Mouse (Mus musculus): ENCODE results near the gene Chd2. TPM values are rescaled to one million over a fixed set of nuclear protein-coding genes. Genes with fewer than 3 reads are reported as not detected.
"Not testable (repeated sequence)": the region's sequence is repeated elsewhere in the genome, so short reads cannot be mapped to it uniquely, and the experiment has no call there.

The Chd2 gene
- total RNA-seq, 1 experiment = 46.6 TPM

- Histone ChIP-seq H3K9ac (ENCODE audit: insufficient read depth, low read depth, low read length, poor library complexity, severe bottlenecking) (no peak overlapping the region), H3K27ac (ENCODE audit: insufficient read depth, low read depth, low read length, poor library complexity, severe bottlenecking) (no peak overlapping the region), H3K36me3 (ENCODE audit: control insufficient read depth, insufficient read depth, low read length, poor library complexity, severe bottlenecking) (no peaks in the 10 kb centered on the region), H3K4me1 (ENCODE audit: control insufficient read depth in 2 of 2, insufficient read depth in 2 of 2, low read length in 2 of 2, poor library complexity in 1 of 2) (peaks cover 2 to 3% of the 10 kb centered on the region in 2 experiments; a peak in 2 of 4 replicates), H3K4me3 (ENCODE audit: insufficient read depth in 1 of 2, low read depth in 1 of 2, low read length in 2 of 2, poor library complexity in 1 of 2, severe bottlenecking in 1 of 2) (no peak overlapping the region), H3K9me3 (ENCODE audit: control insufficient read depth, insufficient read depth, low read depth, low read length) (no peaks in the 10 kb centered on the region)
- TF ChIP-seq CHD2 (IDR thresholded peaks at IDR 0.05; ENCODE audit: low read depth, low read length) (no peak), MAFK (IDR thresholded peaks at IDR 0.05; ENCODE audit: insufficient read depth, low read depth, low read length) (no peak), ZC3H11A (IDR thresholded peaks at IDR 0.05; ENCODE audit: borderline replicate concordance, low read depth, low read length) (no peak), ZNF384 (IDR thresholded peaks at IDR 0.05; ENCODE audit: low read depth, low read length) (no peak), HCFC1 (IDR thresholded peaks at IDR 0.05; ENCODE audit: borderline replicate concordance, insufficient read depth, low read length) (no peak)
- in situ Hi-C loops (cut with MboI; ENCODE audit: low sequenced_read_pairs in 2 of 2, unreplicated experiment in 2 of 2) = no loop called here
- no peak for DNase-seq (ENCODE audit: low read depth, low spot score)
Measured at GRCm38 (mm10) chr7:73576101-73576936, 34.7 kb upstream of the Chd2 start.

GRCm38 (mm10) chr7:73575257-73575656 is 33.6 kb upstream of the Chd2 start:
- no peaks in the 10 kb centered on the region for H3K36me3 ChIP-seq (ENCODE audit: control insufficient read depth, insufficient read depth, low read length, poor library complexity, severe bottlenecking)
- in situ Hi-C loops (cut with MboI; ENCODE audit: low sequenced_read_pairs in 2 of 2, unreplicated experiment in 2 of 2) = no loop called here
- DNase-seq (ENCODE audit: low read depth, low spot score) = no peak
- H3K4me1 ChIP-seq (ENCODE audit: control insufficient read depth in 2 of 2, insufficient read depth in 2 of 2, low read length in 2 of 2, poor library complexity in 1 of 2) = peaks cover 2 to 3% of the 10 kb centered on the region in 2 experiments; a peak in 2 of 4 replicates
- no peak overlapping the region for H3K9ac ChIP-seq (ENCODE audit: insufficient read depth, low read depth, low read length, poor library complexity, severe bottlenecking)
- TF ChIP-seq CHD2 (IDR thresholded peaks at IDR 0.05; ENCODE audit: low read depth, low read length) (no peak), ZC3H11A (IDR thresholded peaks at IDR 0.05; ENCODE audit: borderline replicate concordance, low read depth, low read length) (no peak), HCFC1 (IDR thresholded peaks at IDR 0.05; ENCODE audit: borderline replicate concordance, insufficient read depth, low read length) (no peak), ZNF384 (IDR thresholded peaks at IDR 0.05; ENCODE audit: low read depth, low read length) (no peak)
- H3K9me3 ChIP-seq (ENCODE audit: control insufficient read depth, insufficient read depth, low read depth, low read length) = no peaks in the 10 kb centered on the region
- H3K4me3 ChIP-seq (ENCODE audit: insufficient read depth in 1 of 2, low read depth in 1 of 2, low read length in 2 of 2, poor library complexity in 1 of 2, severe bottlenecking in 1 of 2) = peak overlapping the region in 1 of 2 experiments; percentile 37; a peak in 1 of 4 replicates
- H3K27ac ChIP-seq (ENCODE audit: insufficient read depth, low read depth, low read length, poor library complexity, severe bottlenecking) = no peak overlapping the region

- DNase-seq (ENCODE audit: low read depth, low spot score); H3K9ac ChIP-seq (ENCODE audit: insufficient read depth, low read depth, low read length, poor library complexity, severe bottlenecking); H3K4me1 ChIP-seq (ENCODE audit: control insufficient read depth in 2 of 2, insufficient read depth in 2 of 2, low read length in 2 of 2, poor library complexity in 1 of 2); H3K36me3 ChIP-seq (ENCODE audit: control insufficient read depth, insufficient read depth, low read length, poor library complexity, severe bottlenecking); H3K9me3 ChIP-seq (ENCODE audit: control insufficient read depth, insufficient read depth, low read depth, low read length); in situ Hi-C loops (cut with MboI; ENCODE audit: low sequenced_read_pairs in 2 of 2, unreplicated experiment in 2 of 2); H3K27ac ChIP-seq (ENCODE audit: insufficient read depth, low read depth, low read length, poor library complexity, severe bottlenecking): not testable (repeated sequence)
- peak; percentile 62; the same call in 1 of the 2 replicates for TF ChIP-seq HCFC1 (IDR thresholded peaks at IDR 0.05; ENCODE audit: borderline replicate concordance, insufficient read depth, low read length)
- H3K4me3 ChIP-seq (ENCODE audit: insufficient read depth in 1 of 2, low read depth in 1 of 2, low read length in 2 of 2, poor library complexity in 1 of 2, severe bottlenecking in 1 of 2) = peak overlapping the region; percentile 16 to 37; a peak in 2 of 4 replicates
Measured at GRCm38 (mm10) chr7:73574673-73575072, 33.0 kb upstream of the Chd2 start.

GRCm38 (mm10) chr7:73572571-73572970 is 30.9 kb upstream of the Chd2 start:
- H3K9me3 ChIP-seq (ENCODE audit: control insufficient read depth, insufficient read depth, low read depth, low read length) = no peaks in the 10 kb centered on the region
- H3K4me3 ChIP-seq (ENCODE audit: insufficient read depth in 1 of 2, low read depth in 1 of 2, low read length in 2 of 2, poor library complexity in 1 of 2, severe bottlenecking in 1 of 2) = no peak overlapping the region
- in situ Hi-C loops (cut with MboI; ENCODE audit: low sequenced_read_pairs in 2 of 2, unreplicated experiment in 2 of 2) = no loop called here
- no peak overlapping the region for H3K27ac ChIP-seq (ENCODE audit: insufficient read depth, low read depth, low read length, poor library complexity, severe bottlenecking)
- H3K4me1 ChIP-seq (ENCODE audit: control insufficient read depth in 2 of 2, insufficient read depth in 2 of 2, low read length in 2 of 2, poor library complexity in 1 of 2) = peaks cover 2 to 3% of the 10 kb centered on the region in 2 experiments; a peak in 2 of 4 replicates
- no peak for DNase-seq (ENCODE audit: low read depth, low spot score)
- H3K9ac ChIP-seq (ENCODE audit: insufficient read depth, low read depth, low read length, poor library complexity, severe bottlenecking) = no peak overlapping the region
- H3K36me3 ChIP-seq (ENCODE audit: control insufficient read depth, insufficient read depth, low read length, poor library complexity, severe bottlenecking) = no peaks in the 10 kb centered on the region
- TF ChIP-seq ZC3H11A (IDR thresholded peaks at IDR 0.05; ENCODE audit: borderline replicate concordance, low read depth, low read length) = no peak
- TF ChIP-seq CHD2 (IDR thresholded peaks at IDR 0.05; ENCODE audit: low read depth, low read length) = no peak
- no peak for TF ChIP-seq MAFK (IDR thresholded peaks at IDR 0.05; ENCODE audit: insufficient read depth, low read depth, low read length)
- TF ChIP-seq HCFC1 (IDR thresholded peaks at IDR 0.05; ENCODE audit: borderline replicate concordance, insufficient read depth, low read length) = no peak
- no peak for TF ChIP-seq ZNF384 (IDR thresholded peaks at IDR 0.05; ENCODE audit: low read depth, low read length)
